Mouse (Mus musculus) spleen, adult 2 months (tissue): Measurements from ENCODE around the gene Olfr1084. TPM values are rescaled to one million over a fixed set of nuclear protein-coding genes. Genes with fewer than 3 reads are reported as not detected.
"Not testable (repeated sequence)": the region's sequence is repeated elsewhere in the genome, so short reads cannot be mapped to it uniquely, and the experiment has no call there.

Experiments used
- DNase-seq, 2 experiments: peaks; one replicate each; pipeline versions ENCODE4 v3.0.0 to v3.0.0-alpha.2; 2012 to 2021; ENCODE audit warnings: low spot score in 2 of 2, low read depth in 1 of 2
- H3K27ac ChIP-seq: fragments of 200-500 bp; 2 replicates; pipeline ENCODE4 v1.5.1; 2012; ENCODE audit warnings: low read length, inconsistent platforms; ENCODE audit not compliant: insufficient read depth
- H3K27me3 ChIP-seq: fragments of 200-500 bp; 2 replicates; pipeline ENCODE4 v1.6.1; 2012; ENCODE audit warnings: mild to moderate bottlenecking, moderate library complexity, low read length, inconsistent platforms; ENCODE audit not compliant: control insufficient read depth, insufficient read depth
- H3K36me3 ChIP-seq: fragments of 200-500 bp; 2 replicates; pipeline ENCODE4 v1.6.1; 2012; ENCODE audit warnings: mild to moderate bottlenecking, low read length, inconsistent platforms; ENCODE audit not compliant: control insufficient read depth, insufficient read depth
- H3K4me1 ChIP-seq: fragments of 200-500 bp; 2 replicates; pipeline ENCODE4 v1.6.1; 2011; ENCODE audit warnings: inconsistent platforms; ENCODE audit not compliant: control insufficient read depth, insufficient read depth, insufficient read length
- H3K4me3 ChIP-seq: fragments of 200-500 bp; 2 replicates; pipeline ENCODE4 v1.5.1; 2011; ENCODE audit warnings: mild to moderate bottlenecking, inconsistent platforms; ENCODE audit not compliant: insufficient read depth, insufficient read length; ENCODE audit errors: extremely low read depth
- CTCF ChIP-seq: fragments of 200-500 bp; IDR thresholded peaks from 2 replicates; pipeline ENCODE4 v1.5.1; 2011; ENCODE audit warnings: mild to moderate bottlenecking, inconsistent platforms; ENCODE audit not compliant: insufficient read depth, insufficient read length, insufficient replicate concordance; ENCODE audit errors: extremely low read depth
- POLR2A ChIP-seq: fragments of 200-500 bp; IDR thresholded peaks from 2 replicates; pipeline ENCODE4 v1.6.1; 2011; ENCODE audit warnings: low read depth, low read length, inconsistent platforms
- WGBS: fragments of 180-500 bp; shearing (Covaris S2); methylation state at CpG from one replicate; pipeline ENCODE4 v1.1.7; 2018; 5-methylcytosine and 5-hydroxymethylcytosine counted together
- polyA plus RNA-seq: library from polyadenylated mRNA; depleted of rRNA; stranded (reverse); fragments of >200 nt; gene quantifications from 2 replicates; pipeline ENCODE4 v1.2.3, GENCODE M21; 2012; rRNA removed

The Olfr1084 gene
- not detected in 2 replicates for polyA plus RNA-seq

GRCm38 (mm10) chr2:86639625-86640024 is at the start of gene Olfr1084:
Gene Olfr1084, minus strand, starts transcription at chr2:86639725.
- WGBS = 82% methylated on average over 1 of the region's 1 CpGs
- not testable (repeated sequence) for H3K27me3 ChIP-seq, H3K36me3 ChIP-seq, H3K4me3 ChIP-seq, DNase-seq, H3K27ac ChIP-seq, H3K4me1 ChIP-seq

- no peak within 1 kb of the TSS for H3K27ac ChIP-seq
- no peak for DNase-seq
- H3K4me3 ChIP-seq = no peak within 1 kb of the TSS
- H3K36me3 ChIP-seq = no peaks in the 10 kb centered on the region
- TF ChIP-seq POLR2A (no peak), CTCF (no peak)
- no peaks in the 10 kb centered on the region for H3K27me3 ChIP-seq
- H3K4me1 ChIP-seq = no peaks in the 10 kb centered on the region
- WGBS = 73% methylated on average over 2 of the region's 2 CpGs
These were observed 40.5 kb upstream of the Olfr1084 start, which contains the start of gene Olfr1086 for GRCm38 (mm10) chr2:86679992-86680391. Gene Olfr1086, minus strand, starts transcription at chr2:86680092.

GRCm38 (mm10) chr2:86661919-86662318 is 22.4 kb upstream of the Olfr1084 start, which contains the start of gene Olfr1085:
Gene Olfr1085, minus strand, starts transcription at chr2:86662019.
- H3K4me1 ChIP-seq = no peaks in the 10 kb centered on the region
- H3K27ac ChIP-seq = no peak within 1 kb of the TSS
- DNase-seq = no peak
- no peaks in the 10 kb centered on the region for H3K36me3 ChIP-seq
- H3K27me3 ChIP-seq = no peaks in the 10 kb centered on the region
- TF ChIP-seq CTCF = no peak
- no peak for TF ChIP-seq POLR2A
- 17% methylated on average over 1 of the region's 1 CpGs for WGBS
- no peak within 1 kb of the TSS for H3K4me3 ChIP-seq

GRCm38 (mm10) chr2:86598866-86599265 is 40.7 kb downstream of the Olfr1084 start, which contains the start of gene Olfr1082:
Gene Olfr1082, minus strand, starts transcription at chr2:86598966.
- not testable (repeated sequence) for H3K4me3 ChIP-seq, H3K36me3 ChIP-seq, H3K27ac ChIP-seq, DNase-seq, H3K4me1 ChIP-seq, H3K27me3 ChIP-seq
- WGBS = 50% methylated on average over 1 of the region's 1 CpGs

Other genes with a start within 250 kb of the Olfr1084 start
- gene Olfr1061, start 225.7 kb downstream of the Olfr1084 start, polyA plus RNA-seq = not detected in 2 replicates
- not detected in 2 replicates for gene Olfr1062, start 213.0 kb downstream of the Olfr1084 start, polyA plus RNA-seq
- gene Olfr1065, start 189.1 kb downstream of the Olfr1084 start, polyA plus RNA-seq = not detected in 2 replicates
- gene Olfr1066, start 183.5 kb downstream of the Olfr1084 start, polyA plus RNA-seq = not detected in 2 replicates
- gene Olfr228, start 152.3 kb downstream of the Olfr1084 start, polyA plus RNA-seq = not detected in 2 replicates
- not detected in 2 replicates for gene Olfr1076, start 131.3 kb downstream of the Olfr1084 start, polyA plus RNA-seq
- gene Olfr1079, start 97.2 kb downstream of the Olfr1084 start, polyA plus RNA-seq = not detected in 2 replicates
- gene Olfr1080, start 81.5 kb downstream of the Olfr1084 start, polyA plus RNA-seq = not detected in 2 replicates
- gene Olfr1082, start 40.8 kb downstream of the Olfr1084 start, polyA plus RNA-seq = not detected in 2 replicates
- gene Olfr1085, start 22.3 kb upstream of the Olfr1084 start, polyA plus RNA-seq = not detected in 2 replicates
- not detected in 2 replicates for gene Olfr1086, start 40.4 kb upstream of the Olfr1084 start, polyA plus RNA-seq
- not detected in 2 replicates for gene Olfr1087, start 58.7 kb upstream of the Olfr1084 start, polyA plus RNA-seq
- not detected in 2 replicates for gene Olfr1089, start 94.0 kb upstream of the Olfr1084 start, polyA plus RNA-seq
- gene Olfr1090, start 119.3 kb upstream of the Olfr1084 start, polyA plus RNA-seq = not detected in 2 replicates
- not detected in 2 replicates for gene Olfr1093, start 142.8 kb upstream of the Olfr1084 start, polyA plus RNA-seq
- not detected in 2 replicates for gene Olfr141, start 170.3 kb upstream of the Olfr1084 start, polyA plus RNA-seq
- not detected in 2 replicates for gene Olfr1094, start 184.9 kb upstream of the Olfr1084 start, polyA plus RNA-seq
- gene Olfr1095, start 212.0 kb upstream of the Olfr1084 start, polyA plus RNA-seq = not detected in 2 replicates
- not detected in 2 replicates for gene Gm13723, start 235.1 kb upstream of the Olfr1084 start, polyA plus RNA-seq